Comparison of ENCODE assay signal across 8 mouse cellular contexts in the genomic region with DNA sequence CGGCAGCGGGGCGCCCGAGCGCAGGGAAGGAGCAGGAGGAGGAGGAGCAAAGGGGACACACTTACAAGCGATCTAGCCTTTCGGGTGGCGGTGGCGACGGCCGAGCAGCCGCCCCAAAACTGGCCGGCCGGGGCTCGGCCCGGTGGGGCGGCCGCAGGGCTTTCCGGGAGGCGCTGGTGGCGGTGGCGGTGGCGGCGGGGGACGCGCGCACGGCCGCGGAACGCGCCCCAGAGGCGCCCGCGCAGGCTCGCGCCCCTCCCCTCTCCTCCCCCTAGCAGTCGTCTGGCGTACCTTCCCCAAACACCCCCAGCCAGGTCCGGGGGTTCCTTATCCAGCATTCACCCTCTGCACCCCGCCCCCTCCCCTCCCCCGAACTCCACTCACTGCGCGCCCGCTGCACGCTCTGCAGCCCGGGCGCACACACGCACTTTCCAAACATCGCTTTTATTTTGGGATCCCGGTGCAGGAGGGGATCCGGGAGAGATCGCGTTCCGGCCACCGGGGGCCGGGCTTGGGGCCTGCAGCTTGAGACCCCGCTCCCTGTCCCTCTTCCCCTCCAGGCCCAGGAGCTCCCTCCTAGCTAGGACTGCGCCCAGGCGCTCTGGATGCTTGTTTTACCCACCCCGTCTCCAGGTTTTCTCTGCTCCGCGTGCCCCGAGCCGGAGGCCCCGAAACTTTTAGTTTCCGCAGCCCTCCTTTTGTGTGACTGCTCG. TPM values are rescaled to one million over a fixed set of nuclear protein-coding genes. Genes with fewer than 3 reads are reported as not detected.
DNase-seq lines count a peak whose midpoint lies in the region; ATAC-seq and TF ChIP-seq lines count a peak whose summit lies in the region.

No protein-coding gene starts in this region.

- H3K4me2 ChIP-seq in intestine, embryonic 15.5 days (replicated peaks) = peak overlapping the region; percentile 77
- peak overlapping the region; percentile 80 for H3K4me2 ChIP-seq in limb, embryonic 13.5 days (replicated peaks)
- peak overlapping the region; percentile 73 for H3K4me2 ChIP-seq in midbrain, postnatal 0 days (ENCODE audit: low read depth, low read length, poor library complexity, severe bottlenecking)

- DNase-seq in embryo, embryonic 10 days (ENCODE audit: low spot score) = peak; percentile 68
- DNase-seq in gastrocnemius, postnatal 4 days (ENCODE audit: low spot score in 2 of 2) = peak; percentile 53 to 75
- DNase-seq in midbrain, postnatal 0 days (ENCODE audit: low spot score) = peak; percentile 66
- peak; percentile 71 for DNase-seq in testis, postnatal 10 days (ENCODE audit: low spot score)

- under 1% methylated on average over 56 of the region's 68 CpGs for WGBS in intestine, embryonic 15.5 days
- WGBS in limb, embryonic 13.5 days = under 1% methylated on average over 60 of the region's 68 CpGs
- under 1% methylated on average over 49 of the region's 68 CpGs for WGBS in midbrain, postnatal 0 days

- peak overlapping the region; percentile 100 for H3K27ac ChIP-seq in intestine, embryonic 15.5 days
- H3K27ac ChIP-seq in limb, embryonic 13.5 days = peak overlapping the region; percentile 100
- H3K27ac ChIP-seq in midbrain, postnatal 0 days (ENCODE audit: low read depth, low read length) = peak overlapping the region; percentile 91

- no peaks in the 10 kb centered on the region for H3K9me3 ChIP-seq in erythroblast, embryonic 14.5 days (ENCODE audit: control insufficient read depth, low read length)
- H3K9me3 ChIP-seq in intestine, embryonic 15.5 days = no peaks in the 10 kb centered on the region
- no peaks in the 10 kb centered on the region for H3K9me3 ChIP-seq in limb, embryonic 13.5 days
- no peaks in the 10 kb centered on the region for H3K9me3 ChIP-seq in midbrain, postnatal 0 days (ENCODE audit: low read length)

- H3K4me1 ChIP-seq in erythroblast, embryonic 14.5 days (ENCODE audit: control insufficient read depth) = no peaks in the 10 kb centered on the region
- peaks cover 4% of the 10 kb centered on the region; the same call in 1 of the 2 replicates for H3K4me1 ChIP-seq in intestine, embryonic 15.5 days (replicated peaks)
- peaks cover 28% of the 10 kb centered on the region for H3K4me1 ChIP-seq in limb, embryonic 13.5 days
- no peaks in the 10 kb centered on the region for H3K4me1 ChIP-seq in midbrain, postnatal 0 days (ENCODE audit: insufficient read depth, low read length)

- no peak for ATAC-seq in erythroblast, adult 5-6 weeks (replicated peaks; ENCODE audit: low FRiP score, poor library complexity, severe bottlenecking)
- ATAC-seq in intestine, embryonic 15.5 days = peak; percentile 71
- peak; percentile 75 for ATAC-seq in limb, embryonic 13.5 days (ENCODE audit: low FRiP score, low read depth)
- ATAC-seq in midbrain, postnatal 0 days (ENCODE audit: low FRiP score) = peak; percentile 67

- peak overlapping the region; percentile 57 for H3K4me3 ChIP-seq in erythroblast, embryonic 14.5 days (replicated peaks)
- peak overlapping the region; percentile 79 for H3K4me3 ChIP-seq in intestine, embryonic 15.5 days (replicated peaks)
- H3K4me3 ChIP-seq in limb, embryonic 13.5 days = peak overlapping the region; percentile 95
- peak overlapping the region; percentile 96 for H3K4me3 ChIP-seq in midbrain, postnatal 0 days (ENCODE audit: low read depth, low read length)

- no peaks in the 10 kb centered on the region for H3K36me3 ChIP-seq in erythroblast, embryonic 14.5 days (ENCODE audit: control insufficient read depth)
- H3K36me3 ChIP-seq in intestine, embryonic 15.5 days = no peaks in the 10 kb centered on the region
- H3K36me3 ChIP-seq in limb, embryonic 13.5 days = no peaks in the 10 kb centered on the region
- H3K36me3 ChIP-seq in midbrain, postnatal 0 days (ENCODE audit: insufficient read depth, low read length) = no peaks in the 10 kb centered on the region

- peaks cover 57% of the 10 kb centered on the region for H3K27me3 ChIP-seq in erythroblast, embryonic 14.5 days (ENCODE audit: control insufficient read depth)
- H3K27me3 ChIP-seq in intestine, embryonic 15.5 days (replicated peaks) = no peaks in the 10 kb centered on the region
- H3K27me3 ChIP-seq in limb, embryonic 13.5 days = no peaks in the 10 kb centered on the region
- H3K27me3 ChIP-seq in midbrain, postnatal 0 days (ENCODE audit: insufficient read depth, low read length) = no peaks in the 10 kb centered on the region

- TF ChIP-seq CTCF in midbrain, postnatal 0 days (IDR thresholded peaks at IDR 0.05) = no peak

- peak overlapping the region; percentile 83 for H3K9ac ChIP-seq in intestine, embryonic 15.5 days
- peak overlapping the region; percentile 99 for H3K9ac ChIP-seq in limb, embryonic 13.5 days
- peak overlapping the region; percentile 84 for H3K9ac ChIP-seq in midbrain, postnatal 0 days (replicated peaks; ENCODE audit: low read length, poor library complexity, severe bottlenecking)

RNA-seq across cellular contexts. Expression of a gene that starts 0.4 kb away (rescaled TPM):
- 0.01 and 0.02 TPM in 2 replicates for polyA plus RNA-seq in erythroblast, embryonic 14.5 days (2012)
- total RNA-seq in erythroblast, adult 5-6 weeks (2015; ENCODE audit: low replicate concordance) = 0.58 and 1.3 TPM in 2 replicates
- 0.84 and 2.0 TPM in 2 replicates for total RNA-seq in erythroblast, adult 5-6 weeks (2017; ENCODE audit: low replicate concordance)
- total RNA-seq in gastrocnemius, postnatal 4 days (2021) = 100 to 1,000 TPM in 1 of 2 experiments, 10 to 100 TPM in 1; 89.2 to 101 TPM
- 38.6 and 38.9 TPM in 2 replicates for polyA plus RNA-seq in intestine, embryonic 15.5 days (2015; fragmentation: Nextera tagmentation; extraction: Ambion mirVana)
- 102 and 105 TPM in 2 replicates for polyA plus RNA-seq in limb, embryonic 13.5 days (2015; fragmentation: Nextera tagmentation; extraction: Ambion mirVana)
- total RNA-seq in midbrain, postnatal 0 days (2014; rRNA removed) = 102 and 116 TPM in 2 replicates
- 83.6 and 92.9 TPM in 2 replicates for polyA plus RNA-seq in midbrain, postnatal 0 days (2015; fragmentation: Nextera tagmentation; extraction: Ambion mirVana)

Comparison
In these comparisons a context has a peak if more than half of its experiments do, and no peak if none do; other contexts are left out.
1. RNA of a gene that starts 0.4 kb away (polyA plus RNA-seq): 102 to 105 TPM in limb, embryonic 13.5 days, 83.6 to 92.9 TPM in midbrain, postnatal 0 days and 38.6 to 38.9 TPM in intestine, embryonic 15.5 days; 0.01 to 0.02 TPM in erythroblast, embryonic 14.5 days; every median in the first group is over 10 times any median in the second.
2. Peak in every context shown above with its lines, with median percentiles within 50 percentile points of each other: H3K4me3 ChIP-seq, DNase-seq, H3K27ac ChIP-seq, H3K4me2 ChIP-seq and H3K9ac ChIP-seq.